ENCODE assay signal across 8 mouse cellular contexts in the genomic region with DNA sequence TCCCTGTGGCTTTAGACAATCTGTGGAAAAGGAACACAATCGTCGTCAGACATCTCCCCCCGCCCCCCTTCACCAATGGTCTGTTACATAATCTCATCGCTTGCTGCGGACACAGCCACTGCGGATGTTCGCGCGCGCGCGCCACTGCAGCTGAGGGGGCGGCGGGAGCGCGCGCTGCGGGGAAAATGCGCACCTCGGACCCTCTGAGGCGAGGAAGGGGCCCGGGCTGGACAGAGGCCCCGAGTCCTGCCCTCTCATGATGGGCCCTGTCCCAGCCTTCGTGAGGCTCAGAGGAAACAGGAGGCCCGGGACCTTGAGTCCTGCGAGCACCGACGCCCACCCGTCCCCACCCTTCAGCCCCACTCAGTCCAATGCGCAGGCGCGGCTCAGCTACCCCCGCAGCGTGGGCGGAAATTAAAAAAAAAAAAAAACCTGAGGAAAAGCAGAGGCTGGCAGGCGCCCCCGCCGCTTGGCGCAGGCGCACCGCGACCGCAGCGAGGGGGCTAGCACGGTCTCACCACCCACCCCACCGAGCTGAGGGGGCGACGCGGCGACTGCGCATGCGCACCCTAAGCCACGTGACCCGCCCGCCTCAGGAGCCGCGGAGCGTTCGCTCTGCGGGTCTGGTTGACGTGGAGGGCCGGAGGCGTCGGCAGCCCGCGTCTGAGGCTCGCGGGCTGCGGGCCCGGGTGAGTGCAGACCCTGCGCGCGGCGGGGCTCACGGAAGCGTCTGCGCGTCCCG. TPM values are rescaled to one million over a fixed set of nuclear protein-coding genes. Genes with fewer than 3 reads are reported as not detected.
DNase-seq lines count a peak whose midpoint lies in the region; ATAC-seq and TF ChIP-seq lines count a peak whose summit lies in the region.

Gene Ttc3, plus strand, starts transcription at position 446 of the 742 bp plus-strand sequence.

- peak; percentile 33 for ATAC-seq in activated CD4-positive, CD25-positive, alpha-beta regulatory T cell, adult 4 months
- peak; percentile 66 for ATAC-seq in megakaryocyte progenitor cell, adult 5-6 weeks (replicated peaks; ENCODE audit: poor library complexity)

- peaks cover 8% of the 10 kb centered on the region; the same call in 1 of the 2 replicates for H3K4me1 ChIP-seq in cortical plate, adult 2 months (ENCODE audit: control insufficient read depth, insufficient read depth, low read length)

- H3K27ac ChIP-seq in cortical plate, adult 2 months (ENCODE audit: insufficient read depth, low read length): peak within 1 kb of the TSS; percentile 100

- TF ChIP-seq CTCF in cortical plate, adult 2 months (IDR thresholded peaks at IDR 0.05; ENCODE audit: extremely low read depth, insufficient read depth, low read length): no peak

- DNase-seq in gastrocnemius, postnatal 10 days: peak; percentile 96
- DNase-seq in induced T-regulatory cell, adult 2 months (ENCODE audit: low read depth): peak; percentile 91
- DNase-seq in left cerebral cortex, adult 9 months (ENCODE audit: low spot score in 2 of 2): peak; percentile 89 to 93
- peak; percentile 96 for DNase-seq in right cerebral cortex, postnatal 14 days
- peak; percentile 82 to 90 for DNase-seq in urinary bladder, postnatal 36 days (ENCODE audit: low spot score in 2 of 2)

- TF ChIP-seq POLR2A in cortical plate, adult 2 months (IDR thresholded peaks at IDR 0.05; ENCODE audit: extremely low read depth, insufficient read depth, low read length): peak; percentile 75

- peak within 1 kb of the TSS; percentile 98 for H3K4me3 ChIP-seq in cortical plate, adult 2 months (ENCODE audit: insufficient read depth, low read length)

RNA-seq across cellular contexts. Expression of gene Ttc3, which starts in this region (rescaled TPM):
- 10 to 100 TPM; 47.7 to 53.5 TPM for polyA plus RNA-seq in activated CD4-positive, CD25-positive, alpha-beta regulatory T cell, adult 4 months (2017; shearing (Covaris generic))
- 327 and 328 TPM in 2 replicates for polyA plus RNA-seq in cortical plate, adult 2 months (2012; rRNA removed)
- total RNA-seq in gastrocnemius, postnatal 10 days (2021): 100 to 1,000 TPM; 103 to 128 TPM
- 42.6 and 55.9 TPM in 2 replicates for total RNA-seq in megakaryocyte progenitor cell, adult 5-6 weeks (2015)
- 113 and 168 TPM in 2 replicates for total RNA-seq in megakaryocyte progenitor cell, adult 5-6 weeks (2017)

Comparison
In these comparisons a context has a peak if more than half of its experiments do, and no peak if none do; other contexts are left out.
1. Peak in every context shown above with its lines: DNase-seq, ATAC-seq, H3K4me3 ChIP-seq and H3K27ac ChIP-seq.